Mouse (Mus musculus) heart, embryonic 16.5 days (tissue): Measurements from ENCODE around the gene Kirrel3. TPM values are rescaled to one million over a fixed set of nuclear protein-coding genes. Genes with fewer than 3 reads are reported as not detected.

ENCODE experiments used
- ATAC-seq: fragments of 200-750 bp; cut with Nextera tagmentation; replicated peaks from 2 replicates; pipeline ENCODE4 v1.8.0; 2017; ENCODE audit warnings: moderate number of reproducible peaks; ENCODE audit not compliant: insufficient read depth, low FRiP score; ENCODE audit errors: extremely low read depth
- H3K27ac ChIP-seq: fragments of 300-500 bp; sonication (generic); 2 replicates; pipeline ENCODE4 v1.5.1; 2014; ENCODE audit warnings: mild to moderate bottlenecking, low read length, control low read depth, moderate library complexity
- H3K27me3 ChIP-seq: fragments of 300-500 bp; sonication (generic); 2 replicates; pipeline ENCODE4 v1.6.1; 2014; ENCODE audit warnings: low read length, mixed read lengths; ENCODE audit not compliant: control insufficient read depth, insufficient read depth
- H3K36me3 ChIP-seq: fragments of 300-500 bp; sonication (generic); 2 replicates; pipeline ENCODE4 v1.6.1; 2014; ENCODE audit not compliant: control insufficient read depth, insufficient read depth
- H3K4me1 ChIP-seq: fragments of 300-500 bp; sonication (generic); 2 replicates; pipeline ENCODE4 v1.6.1; 2014; ENCODE audit warnings: low read length, mixed read lengths; ENCODE audit not compliant: control insufficient read depth, insufficient read depth
- H3K4me2 ChIP-seq: fragments of 300-500 bp; sonication (generic); 2 replicates; pipeline ENCODE4 v1.6.1; 2014; ENCODE audit warnings: low read depth, mild to moderate bottlenecking, control low read depth, low read length
- H3K4me3 ChIP-seq: fragments of 300-500 bp; sonication (generic); 2 replicates; pipeline ENCODE4 v1.5.1; 2014; ENCODE audit warnings: mild to moderate bottlenecking, control low read depth, low read length
- H3K9ac ChIP-seq: fragments of 300-500 bp; sonication (generic); 2 replicates; pipeline ENCODE4 v1.6.1; 2014; ENCODE audit warnings: low read length, control low read depth
- H3K9me3 ChIP-seq: fragments of 300-500 bp; sonication (generic); replicated peaks from 2 replicates; pipeline ENCODE4 v1.6.1; 2016; ENCODE audit warnings: low read length; ENCODE audit not compliant: control insufficient read depth
- WGBS: fragments of 180-500 bp; shearing (Covaris S2); extraction: QIAGEN DNeasy Blood & Tissue Kit; methylation state at CpG from one replicate; pipeline ENCODE4 v1.1.7; 2014; 5-methylcytosine and 5-hydroxymethylcytosine counted together
- polyA plus RNA-seq: library from polyadenylated mRNA; unstranded; fragments of >200 nt; fragmentation: Nextera tagmentation; extraction: Ambion mirVana; gene quantifications from 2 replicates; pipeline ENCODE4 v1.2.1, GENCODE M21; 2015

Kirrel3 gene
- polyA plus RNA-seq, 1 experiment from 2014 or later: 1.6 TPM

DNA sequence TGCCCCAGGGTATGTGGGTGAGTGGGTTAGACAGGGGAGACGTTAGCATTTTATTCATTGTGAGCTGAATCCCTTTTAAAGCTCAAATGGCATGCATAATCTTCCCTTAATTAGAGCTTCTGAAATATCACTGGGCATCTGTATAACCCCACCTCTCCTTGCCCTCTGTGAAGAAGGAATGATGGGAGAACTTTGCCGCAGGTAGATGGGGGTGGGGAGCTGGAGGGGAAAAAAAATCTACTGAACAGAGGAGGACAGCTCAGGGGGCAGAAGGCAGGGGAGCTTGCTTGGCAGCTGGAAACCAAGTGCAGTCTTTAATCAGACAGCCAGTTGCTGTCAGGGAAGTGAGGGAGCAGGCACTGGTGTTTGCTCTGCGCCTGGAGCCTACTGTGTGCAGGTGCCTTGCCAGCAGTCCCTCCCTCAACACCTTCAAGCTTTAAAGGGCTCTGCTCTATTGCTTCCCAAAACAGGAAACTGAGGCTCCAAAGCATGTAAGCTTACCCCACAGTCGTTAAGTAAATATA is 220.7 kb downstream of the Kirrel3 start:
- H3K4me1 ChIP-seq: no peaks in the 10 kb centered on the region
- H3K4me2 ChIP-seq: no peak overlapping the region
- no peak overlapping the region for H3K4me3 ChIP-seq
- H3K27me3 ChIP-seq: no peaks in the 10 kb centered on the region
- H3K9ac ChIP-seq: no peak overlapping the region
- no peaks in the 10 kb centered on the region for H3K9me3 ChIP-seq
- no peak overlapping the region for H3K27ac ChIP-seq
- H3K36me3 ChIP-seq: no peaks in the 10 kb centered on the region
- no peak for ATAC-seq
- WGBS: 36% methylated on average over 4 of the region's 4 CpGs

DNA sequence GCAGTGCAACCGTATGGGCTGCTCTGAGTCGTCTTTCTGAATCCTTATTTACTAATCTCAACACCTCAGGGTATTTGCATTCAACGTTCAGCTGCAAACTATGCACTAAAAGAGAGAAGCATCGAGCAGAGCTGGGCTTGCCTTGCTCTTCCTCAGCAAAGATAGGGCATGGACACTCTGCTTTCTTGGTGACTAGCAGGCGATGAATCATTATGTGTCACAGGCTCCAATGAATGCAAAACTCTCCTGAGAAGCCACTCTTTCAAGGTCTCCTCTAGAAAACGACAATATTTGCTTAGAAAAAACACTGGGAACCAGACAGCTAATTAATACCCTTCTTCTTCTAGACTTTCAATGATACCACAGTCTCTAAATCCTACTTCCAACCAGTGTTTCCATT is 223.0 kb downstream of the Kirrel3 start:
- Histone ChIP-seq H3K4me2 (no peak overlapping the region), H3K9ac (no peak overlapping the region), H3K27ac (no peak overlapping the region), H3K4me1 (no peaks in the 10 kb centered on the region), H3K9me3 (no peaks in the 10 kb centered on the region), H3K4me3 (no peak overlapping the region), H3K27me3 (no peaks in the 10 kb centered on the region), H3K36me3 (no peaks in the 10 kb centered on the region)
- 76% methylated on average over 6 of the region's 6 CpGs for WGBS
- no peak for ATAC-seq

DNA sequence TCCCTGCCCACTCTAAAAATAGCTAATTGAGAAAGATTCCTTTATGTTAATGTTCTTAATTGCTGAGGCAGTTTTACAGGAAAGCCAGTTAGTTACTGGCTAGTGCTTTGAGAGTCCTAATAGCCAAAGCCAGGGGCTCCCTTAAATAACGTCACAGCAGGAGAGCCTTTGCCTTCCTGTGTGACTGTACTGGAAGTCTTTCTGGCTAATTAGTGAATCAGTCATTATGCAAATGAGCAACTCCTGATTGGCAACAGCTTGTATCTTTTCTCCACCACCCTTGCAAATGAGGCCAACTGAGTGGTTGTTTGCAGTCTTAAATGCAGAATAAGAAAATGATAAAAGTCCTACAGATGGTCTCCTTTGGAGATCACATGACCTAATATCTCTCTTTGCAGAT is 226.3 kb downstream of the Kirrel3 start:
- no peak overlapping the region for H3K27ac ChIP-seq
- no peak overlapping the region for H3K9ac ChIP-seq
- H3K9me3 ChIP-seq: no peaks in the 10 kb centered on the region
- H3K36me3 ChIP-seq: no peaks in the 10 kb centered on the region
- H3K4me3 ChIP-seq: no peak overlapping the region
- 29% methylated on average over 1 of the region's 1 CpGs for WGBS
- no peak overlapping the region for H3K4me2 ChIP-seq
- no peaks in the 10 kb centered on the region for H3K27me3 ChIP-seq
- H3K4me1 ChIP-seq: no peaks in the 10 kb centered on the region
- ATAC-seq: no peak

DNA sequence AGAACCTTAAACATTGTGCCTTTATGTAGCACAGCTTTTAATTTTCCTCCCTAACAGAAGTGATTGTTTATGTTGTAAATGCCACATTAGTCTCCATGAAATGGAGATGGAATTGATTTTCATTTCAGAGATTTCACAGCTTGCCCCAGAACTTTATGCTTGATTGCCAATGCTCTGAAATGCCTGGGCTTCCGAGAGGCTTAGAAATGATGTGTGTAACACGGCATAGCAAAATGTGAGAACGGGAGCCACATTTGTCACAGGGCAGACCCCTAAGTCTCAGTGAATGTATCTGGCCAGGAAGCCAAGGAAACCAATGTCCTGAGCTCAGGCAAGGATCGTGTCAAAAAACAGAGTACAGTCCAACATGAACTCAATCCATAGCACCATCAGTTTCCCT is 227.3 kb downstream of the Kirrel3 start:
- H3K4me3 ChIP-seq: no peak overlapping the region
- no peaks in the 10 kb centered on the region for H3K36me3 ChIP-seq
- H3K4me1 ChIP-seq: no peaks in the 10 kb centered on the region
- H3K27ac ChIP-seq: no peak overlapping the region
- 72% methylated on average over 4 of the region's 4 CpGs for WGBS
- H3K9me3 ChIP-seq: no peaks in the 10 kb centered on the region
- H3K27me3 ChIP-seq: no peaks in the 10 kb centered on the region
- no peak overlapping the region for H3K4me2 ChIP-seq
- ATAC-seq: no peak
- H3K9ac ChIP-seq: no peak overlapping the region

DNA sequence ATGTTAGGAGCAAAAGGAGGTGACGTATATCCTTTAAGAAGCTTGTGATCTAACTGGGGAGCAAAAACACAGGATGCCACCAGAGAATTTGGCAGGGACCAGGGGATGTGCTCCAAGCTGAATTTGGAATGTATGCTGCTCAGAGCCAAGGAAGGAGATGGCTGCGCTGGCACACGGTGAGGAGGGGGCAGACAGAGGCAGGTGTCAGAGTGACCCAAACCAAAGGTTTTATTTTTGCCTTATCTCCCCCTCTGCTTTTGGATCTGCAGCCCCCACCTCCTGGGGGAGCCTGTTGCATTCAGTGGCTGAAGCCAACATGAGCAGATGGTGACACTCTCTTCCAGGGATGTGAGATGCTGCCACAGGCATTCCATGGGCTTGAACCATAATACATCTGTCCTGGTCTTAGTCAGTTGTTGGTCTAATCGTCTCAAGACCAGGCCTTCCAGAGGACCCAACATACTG is 227.8 kb downstream of the Kirrel3 start:
- no peak overlapping the region for H3K4me2 ChIP-seq
- no peak overlapping the region for H3K4me3 ChIP-seq
- no peak overlapping the region for H3K9ac ChIP-seq
- no peak for ATAC-seq
- H3K27ac ChIP-seq: no peak overlapping the region
- no peaks in the 10 kb centered on the region for H3K9me3 ChIP-seq
- H3K36me3 ChIP-seq: no peaks in the 10 kb centered on the region
- no peaks in the 10 kb centered on the region for H3K4me1 ChIP-seq
- 75% methylated on average over 4 of the region's 4 CpGs for WGBS
- no peaks in the 10 kb centered on the region for H3K27me3 ChIP-seq

DNA sequence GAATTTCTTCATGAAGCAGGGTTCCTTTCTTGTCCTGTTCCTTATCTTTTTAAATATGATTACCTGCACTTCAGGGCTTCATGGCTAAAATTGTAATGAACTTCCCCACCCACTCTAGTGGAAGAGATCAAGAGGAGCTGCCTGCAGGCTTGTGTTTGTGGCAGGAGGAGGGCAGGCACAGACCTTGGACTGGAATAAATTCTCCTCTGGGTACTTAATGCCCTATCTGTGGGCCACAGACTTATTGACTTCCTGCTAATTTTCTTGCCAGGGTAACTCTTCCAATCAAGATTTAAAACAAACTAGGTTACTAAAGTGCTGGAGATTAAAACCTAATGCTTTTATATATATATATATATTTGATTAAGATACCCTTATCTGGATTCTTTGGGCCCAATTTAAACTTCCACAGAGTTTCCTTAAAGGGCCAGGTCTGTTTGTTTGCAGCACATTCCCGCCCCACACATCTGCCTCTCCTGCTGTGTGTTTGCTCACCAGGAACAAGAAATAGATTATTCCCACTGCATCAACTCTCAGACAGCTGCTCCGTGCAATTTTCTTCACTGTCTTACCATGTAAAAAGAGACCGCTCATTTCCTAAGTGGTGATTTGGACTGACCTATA is 229.4 kb downstream of the Kirrel3 start:
- H3K4me3 ChIP-seq: no peak overlapping the region
- H3K27me3 ChIP-seq: no peaks in the 10 kb centered on the region
- H3K36me3 ChIP-seq: no peaks in the 10 kb centered on the region
- H3K27ac ChIP-seq: no peak overlapping the region
- no peak overlapping the region for H3K9ac ChIP-seq
- no peak overlapping the region for H3K4me2 ChIP-seq
- 60% methylated on average over 3 of the region's 3 CpGs for WGBS
- H3K9me3 ChIP-seq: no peaks in the 10 kb centered on the region
- H3K4me1 ChIP-seq: no peaks in the 10 kb centered on the region
- no peak for ATAC-seq

DNA sequence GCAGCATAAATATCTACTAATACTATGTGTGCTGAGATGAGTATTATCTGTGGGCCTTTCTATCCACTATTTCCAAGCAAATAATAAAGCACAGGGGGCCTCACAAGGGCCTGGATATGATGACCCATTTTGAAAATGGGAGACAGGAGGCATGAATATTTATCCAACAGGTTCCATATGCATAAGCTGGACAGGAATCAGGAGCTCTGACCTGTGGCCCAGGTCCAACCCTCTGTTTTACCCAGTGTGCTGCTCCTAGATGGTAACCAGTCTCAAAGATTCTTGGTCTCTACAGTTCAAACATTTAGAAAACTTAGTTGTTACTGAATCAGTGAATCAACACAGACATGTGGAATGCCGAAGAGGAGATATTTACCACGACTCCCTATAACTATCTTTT is 230.8 kb downstream of the Kirrel3 start:
- 84% methylated on average over 2 of the region's 2 CpGs for WGBS

DNA sequence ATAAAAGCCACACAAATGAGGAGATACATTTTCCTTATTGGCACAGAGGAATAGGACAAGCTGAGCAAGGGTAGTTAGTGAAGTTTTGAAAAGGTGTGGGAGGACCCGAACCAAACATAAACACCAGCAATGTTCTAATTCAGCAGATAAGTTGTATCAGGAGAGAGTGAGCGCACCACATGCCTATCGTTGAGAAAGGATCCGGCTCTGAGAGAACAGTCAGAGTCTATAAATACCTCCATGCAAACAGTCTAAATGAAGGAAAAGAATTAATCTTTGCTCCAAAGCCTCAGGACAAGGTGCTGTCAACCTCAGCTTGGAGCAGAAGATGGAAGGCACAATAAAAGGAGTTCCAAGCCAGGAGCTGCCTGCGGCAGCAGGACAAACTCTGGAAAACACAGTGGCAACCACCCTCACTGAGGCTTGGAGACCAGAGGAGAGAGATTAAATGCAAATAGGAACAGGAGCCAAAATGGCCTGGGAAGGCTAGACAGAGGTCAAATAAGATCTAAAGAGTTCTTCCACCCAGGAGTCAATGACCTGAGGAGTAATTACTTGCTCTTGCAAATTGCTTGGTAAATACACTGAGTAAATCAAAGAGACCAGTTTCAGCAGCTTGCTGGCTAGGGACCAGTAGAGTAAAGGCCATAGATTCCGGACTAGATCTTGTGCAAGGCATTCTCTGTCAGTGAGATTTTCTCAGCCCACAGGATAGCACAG is 235.9 kb downstream of the Kirrel3 start:
- Histone ChIP-seq H3K4me3 (no peak overlapping the region), H3K27me3 (no peaks in the 10 kb centered on the region), H3K4me2 (peak overlapping the region; percentile 12; the same call in 1 of the 2 replicates), H3K27ac (no peak overlapping the region; the same call in 1 of the 2 replicates), H3K9ac (0 out of 2 replicates have a peak overlapping the region, but pooled peaks have one; percentile 15), H3K9me3 (no peaks in the 10 kb centered on the region), H3K36me3 (no peaks in the 10 kb centered on the region), H3K4me1 (peaks cover 12% of the 10 kb centered on the region)
- 24% methylated on average over 6 of the region's 6 CpGs for WGBS
- ATAC-seq: no peak

More for the DNA sequence above, 230.8 kb downstream of the Kirrel3 start:
- H3K4me3 ChIP-seq: no peak overlapping the region
- H3K9ac ChIP-seq: no peak overlapping the region
- no peaks in the 10 kb centered on the region for H3K36me3 ChIP-seq
- no peak overlapping the region for H3K27ac ChIP-seq
- no peaks in the 10 kb centered on the region for H3K27me3 ChIP-seq
- H3K4me2 ChIP-seq: no peak overlapping the region
- no peaks in the 10 kb centered on the region for H3K9me3 ChIP-seq
- no peak for ATAC-seq
- peaks cover 7% of the 10 kb centered on the region for H3K4me1 ChIP-seq

DNA sequence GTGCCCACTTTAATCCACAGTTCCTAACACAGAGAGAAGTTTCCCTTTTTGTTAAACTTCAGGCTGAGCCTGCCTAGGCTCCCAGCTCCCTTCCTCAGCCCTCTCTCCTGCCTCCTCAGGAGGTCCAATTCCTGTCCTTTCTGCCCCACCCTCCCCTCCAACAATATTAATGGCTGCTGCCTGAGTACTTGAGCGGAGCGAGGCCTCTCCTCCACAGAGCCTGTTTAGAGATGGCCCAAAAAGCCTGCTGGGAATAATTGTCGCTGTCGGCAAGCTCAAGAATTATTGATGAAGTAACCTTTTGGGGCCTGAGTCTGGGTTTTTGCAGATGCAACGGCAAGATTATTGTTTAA is 236.5 kb downstream of the Kirrel3 start:
- peaks cover 12% of the 10 kb centered on the region for H3K4me1 ChIP-seq
- H3K27ac ChIP-seq: no peak overlapping the region
- H3K36me3 ChIP-seq: no peaks in the 10 kb centered on the region
- H3K9me3 ChIP-seq: no peaks in the 10 kb centered on the region
- ATAC-seq: no peak
- no peaks in the 10 kb centered on the region for H3K27me3 ChIP-seq
- H3K9ac ChIP-seq: no peak overlapping the region
- no peak overlapping the region for H3K4me3 ChIP-seq
- H3K4me2 ChIP-seq: no peak overlapping the region
- 74% methylated on average over 5 of the region's 5 CpGs for WGBS
